Mouse (Mus musculus) adrenal gland, postnatal 10 days (tissue): ENCODE measurements around the gene A930004D18Rik. TPM values are rescaled to one million over a fixed set of nuclear protein-coding genes. Genes with fewer than 3 reads are reported as not detected.
A peak's percentile ranks its signal among the peaks of the same experiment; 100 is the strongest.
"Not testable (repeated sequence)": the region's sequence is repeated elsewhere in the genome, so short reads cannot be mapped to it uniquely, and the experiment has no call there.

Experiments
- DNase-seq: peaks from one replicate; pipeline ENCODE4 v3.0.0; 2021; ENCODE audit warnings: mixed read lengths
- microRNA-seq: library from miRNA; unstranded; fragments of <30 nt; microRNA quantifications from one replicate; pipeline ENCODE4 v1.2.0, GENCODE M21; 2021
- total RNA-seq, 2 experiments: library from RNA; stranded (reverse); gene quantifications; 2 replicates each; pipeline ENCODE4 v1.2.3; 2021

Gene A930004D18Rik
- total RNA-seq, 2 experiments from 2014 or later: 2.3 to 6.1 TPM

- no peak for DNase-seq
Observed at GRCm38 (mm10) chr2:18011226-18011625, 26.3 kb downstream of the A930004D18Rik start.

- DNase-seq: no peak
Observed at GRCm38 (mm10) chr2:18005137-18005536, 32.4 kb downstream of the A930004D18Rik start.

- no peak for DNase-seq
Observed at GRCm38 (mm10) chr2:18004286-18004685, 33.3 kb downstream of the A930004D18Rik start.

GRCm38 (mm10) chr2:18002306-18002705 lies 35.2 kb downstream of the A930004D18Rik start:
- no peak for DNase-seq

- DNase-seq: no peak
Observed at GRCm38 (mm10) chr2:17996858-17997257, 40.7 kb downstream of the A930004D18Rik start, which contains the start of gene H2al2a. Gene H2al2a, minus strand, starts transcription at chr2:17996958.

GRCm38 (mm10) chr2:17989562-17989961 lies 48.0 kb downstream of the A930004D18Rik start:
- DNase-seq: no peak

- no peak for DNase-seq
Observed at GRCm38 (mm10) chr2:17989115-17989514, 48.4 kb downstream of the A930004D18Rik start.

GRCm38 (mm10) chr2:17986694-17987093 lies 50.8 kb downstream of the A930004D18Rik start:
- DNase-seq: no peak

- DNase-seq: no peak
Observed at GRCm38 (mm10) chr2:17984774-17985173, 52.8 kb downstream of the A930004D18Rik start.

- DNase-seq: no peak
Observed at GRCm38 (mm10) chr2:17982747-17983146, 54.8 kb downstream of the A930004D18Rik start.

GRCm38 (mm10) chr2:17978706-17979105 lies 58.8 kb downstream of the A930004D18Rik start:
- DNase-seq: no peak

- not testable (repeated sequence) for DNase-seq
Observed at GRCm38 (mm10) chr2:17978251-17978650, 59.3 kb downstream of the A930004D18Rik start.

- not testable (repeated sequence) for DNase-seq
Observed at GRCm38 (mm10) chr2:17977645-17978044, 59.9 kb downstream of the A930004D18Rik start.

- DNase-seq: no peak
Observed at GRCm38 (mm10) chr2:17975601-17976327, 61.8 kb downstream of the A930004D18Rik start.

Small RNA genes within 50 kb of the gene (microRNA-seq; reads per million reads assigned to microRNA genes)
- 5.5 reads per million, percentile 5 among the genes with 10 or more reads in this experiment for gene Mir7655

Other genes starting within 250 kb of the A930004D18Rik start
- not detected for gene H2al2a, start 40.8 kb downstream of the A930004D18Rik start, total RNA-seq
- 1 to 10 TPM; 3.5 to 4.9 TPM for gene Skida1, start 11.3 kb upstream of the A930004D18Rik start, total RNA-seq
- 10 to 100 TPM; 35.1 to 44.5 TPM for gene Mllt10, start 17.5 kb upstream of the A930004D18Rik start, total RNA-seq